Mouse (Mus musculus): ENCODE data around the gene Rabl2. TPM values are rescaled to one million over a fixed set of nuclear protein-coding genes. Genes with fewer than 3 reads are reported as not detected.

Rabl2 gene
- 20.0 and 21.8 TPM in 2 replicates for polyA plus RNA-seq (2015; fragmentation: Nextera tagmentation; extraction: Ambion mirVana)

DNA sequence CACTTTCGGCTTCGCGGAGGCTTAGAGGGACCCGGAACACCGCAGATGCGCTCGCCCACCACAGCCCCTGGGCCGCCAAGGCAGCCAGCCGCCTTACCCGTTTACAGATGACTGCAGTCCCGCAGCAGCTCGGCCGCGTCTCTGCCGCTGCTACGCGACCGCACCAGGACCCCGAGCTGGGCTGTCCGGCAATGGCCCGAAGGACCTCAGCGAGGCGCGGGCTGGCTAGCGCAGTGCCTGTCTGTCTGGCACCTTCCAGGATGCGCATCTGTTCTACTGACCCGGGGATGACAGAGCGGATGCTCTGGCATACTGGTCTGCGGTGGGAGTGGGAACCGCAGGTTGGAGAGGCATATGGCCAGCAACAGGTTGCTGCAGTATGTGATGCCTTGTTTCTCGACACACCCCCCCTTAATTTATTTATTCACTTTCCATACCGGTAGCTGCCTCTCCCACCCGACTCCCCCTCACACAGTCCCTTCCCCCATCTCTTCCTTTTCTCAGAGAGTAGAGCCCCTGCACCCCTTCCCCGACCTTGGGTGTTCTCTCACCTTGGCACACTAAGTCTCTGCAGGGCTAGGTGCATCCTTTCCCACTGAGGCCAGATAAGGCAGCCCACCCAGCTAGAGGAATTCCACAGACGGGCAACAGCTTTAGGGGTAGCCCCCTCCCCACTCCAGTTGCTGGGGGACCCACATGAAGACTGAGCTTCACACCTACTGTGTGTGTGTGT is at the start of gene Rabl2:
Rabl2 (minus strand) TSS at position 201 of the 733 bp plus-strand sequence.
- WGBS: under 1% methylated on average over 35 of the region's 35 CpGs
- peak within 1 kb of the TSS; percentile 84 for H3K9ac ChIP-seq (ENCODE audit: low read length)
- H3K4me1 ChIP-seq (ENCODE audit: control insufficient read depth, insufficient read depth, low read length): peaks cover 5% of the 10 kb centered on the region; the same call in 1 of the 2 replicates
- peak; percentile 96 for ATAC-seq (replicated peaks; ENCODE audit: extremely low read depth, insufficient read depth, low FRiP score)
- peak within 1 kb of the TSS; percentile 79 for H3K4me3 ChIP-seq (ENCODE audit: low read length)
- no peaks in the 10 kb centered on the region for H3K27me3 ChIP-seq (ENCODE audit: control insufficient read depth, insufficient read depth, low read length)
- no peaks in the 10 kb centered on the region for H3K9me3 ChIP-seq (replicated peaks; ENCODE audit: control insufficient read depth, low read length)
- peak within 1 kb of the TSS; percentile 82 for H3K4me2 ChIP-seq (ENCODE audit: low read depth, low read length)
- no peaks in the 10 kb centered on the region for H3K36me3 ChIP-seq (ENCODE audit: control insufficient read depth, insufficient read depth)
- H3K27ac ChIP-seq (ENCODE audit: low read length): peak within 1 kb of the TSS; percentile 7; the same call in 1 of the 2 replicates

DNA sequence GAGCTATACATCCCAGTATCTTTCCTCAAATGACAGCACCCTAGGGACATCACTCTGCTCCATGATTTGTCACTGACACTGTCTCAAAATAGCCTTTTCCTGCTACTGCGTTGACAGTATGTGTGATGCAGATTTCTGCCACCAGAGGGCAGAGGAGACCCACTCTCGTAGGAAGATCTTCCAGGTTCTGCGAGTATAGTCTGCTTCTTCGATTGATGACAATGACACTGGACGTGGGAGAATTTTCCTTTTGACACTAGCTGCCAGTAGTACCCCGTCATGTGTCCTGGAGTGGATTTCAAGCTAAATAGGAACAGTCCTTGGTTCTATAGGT is 31.9 kb upstream of the Rabl2 start:
- H3K27me3 ChIP-seq (ENCODE audit: control insufficient read depth, insufficient read depth, low read length): no peaks in the 10 kb centered on the region

DNA sequence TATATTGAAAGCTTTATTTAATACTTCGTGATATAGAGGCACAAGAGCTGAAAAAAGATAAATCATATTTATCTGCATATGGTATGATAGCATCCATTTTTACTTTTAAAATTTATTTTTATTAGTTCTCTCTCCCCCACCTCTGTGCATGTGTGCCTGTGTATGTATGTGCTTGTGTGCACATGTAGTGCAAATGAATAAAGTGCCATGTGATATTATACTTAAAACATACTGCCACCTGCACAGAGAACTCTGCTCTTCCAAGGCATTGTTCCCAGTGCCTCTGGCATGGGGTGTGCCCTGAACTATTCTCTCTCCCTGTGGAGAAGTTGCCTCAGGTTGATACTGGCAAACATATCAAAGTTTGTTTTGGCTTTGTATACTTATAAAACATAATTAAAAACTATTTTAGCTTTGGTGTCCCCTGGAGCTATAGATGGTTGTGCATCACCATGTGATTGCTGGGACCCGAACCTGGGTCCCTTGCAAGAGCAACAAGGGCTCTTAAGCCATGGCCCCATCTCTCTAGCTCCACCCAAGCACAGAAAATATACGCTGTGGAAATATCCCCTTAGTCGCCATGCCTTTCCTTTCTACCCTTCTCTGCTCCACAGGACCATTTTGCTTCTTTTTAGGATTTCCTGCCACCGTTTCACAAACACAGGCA is 31.4 kb upstream of the Rabl2 start:
- Histone ChIP-seq H3K4me1 (ENCODE audit: control insufficient read depth, insufficient read depth, low read length) (no peaks in the 10 kb centered on the region), H3K27me3 (ENCODE audit: control insufficient read depth, insufficient read depth, low read length) (no peaks in the 10 kb centered on the region), H3K9me3 (replicated peaks; ENCODE audit: control insufficient read depth, low read length) (no peaks in the 10 kb centered on the region), H3K4me3 (ENCODE audit: low read length) (no peak overlapping the region), H3K27ac (ENCODE audit: low read length) (no peak overlapping the region), H3K4me2 (ENCODE audit: low read depth, low read length) (no peak overlapping the region), H3K9ac (ENCODE audit: low read length) (no peak overlapping the region), H3K36me3 (ENCODE audit: control insufficient read depth, insufficient read depth) (no peaks in the 10 kb centered on the region)
- ATAC-seq (replicated peaks; ENCODE audit: extremely low read depth, insufficient read depth, low FRiP score): no peak
- 54% methylated on average over 5 of the region's 5 CpGs for WGBS

More for the DNA sequence above, 31.9 kb upstream of the Rabl2 start:
- Histone ChIP-seq H3K4me1 (ENCODE audit: control insufficient read depth, insufficient read depth, low read length) (no peaks in the 10 kb centered on the region), H3K4me2 (ENCODE audit: low read depth, low read length) (no peak overlapping the region), H3K9me3 (replicated peaks; ENCODE audit: control insufficient read depth, low read length) (no peaks in the 10 kb centered on the region), H3K36me3 (ENCODE audit: control insufficient read depth, insufficient read depth) (no peaks in the 10 kb centered on the region), H3K4me3 (ENCODE audit: low read length) (no peak overlapping the region), H3K9ac (ENCODE audit: low read length) (no peak overlapping the region), H3K27ac (ENCODE audit: low read length) (no peak overlapping the region)
- ATAC-seq (replicated peaks; ENCODE audit: extremely low read depth, insufficient read depth, low FRiP score): no peak
- 15% methylated on average over 6 of the region's 6 CpGs for WGBS

DNA sequence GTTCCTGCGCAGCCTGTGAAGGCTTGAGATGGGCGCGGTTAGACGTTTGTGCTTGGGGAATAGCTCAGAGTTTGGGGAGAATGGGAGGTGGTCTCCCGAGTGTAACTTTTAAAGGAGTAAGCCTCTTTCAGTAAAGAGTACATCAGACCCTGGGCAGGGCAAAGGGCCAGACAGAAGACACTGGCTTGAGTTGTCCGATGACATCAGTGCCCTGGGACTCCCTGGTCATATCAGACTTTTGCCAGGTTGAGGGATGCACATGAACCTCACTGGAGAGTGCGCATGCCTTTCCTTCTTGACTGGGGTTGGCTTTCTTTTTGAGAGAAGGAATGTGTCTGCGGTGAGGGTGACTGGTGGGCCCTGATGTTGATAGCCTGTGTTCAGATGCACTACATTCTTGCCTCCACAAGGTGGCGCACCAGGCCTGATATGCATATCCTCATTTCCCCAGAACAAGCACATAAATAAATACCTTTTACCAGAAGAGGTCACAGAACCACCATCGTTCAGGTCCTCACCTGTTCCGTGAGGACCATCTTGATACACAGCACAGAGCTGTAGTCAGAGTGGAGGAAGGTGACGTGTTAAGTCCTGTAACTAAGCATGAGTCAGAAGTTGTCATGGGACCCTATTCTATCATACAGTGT is 30.7 kb upstream of the Rabl2 start:
- no peak overlapping the region for H3K27ac ChIP-seq (ENCODE audit: low read length)
- no peak overlapping the region for H3K9ac ChIP-seq (ENCODE audit: low read length)
- H3K36me3 ChIP-seq (ENCODE audit: control insufficient read depth, insufficient read depth): no peaks in the 10 kb centered on the region
- 74% methylated on average over 12 of the region's 12 CpGs for WGBS
- H3K27me3 ChIP-seq (ENCODE audit: control insufficient read depth, insufficient read depth, low read length): no peaks in the 10 kb centered on the region
- no peak overlapping the region for H3K4me3 ChIP-seq (ENCODE audit: low read length)
- no peaks in the 10 kb centered on the region for H3K4me1 ChIP-seq (ENCODE audit: control insufficient read depth, insufficient read depth, low read length)
- no peak; the same call in 1 of the 2 replicates for ATAC-seq (replicated peaks; ENCODE audit: extremely low read depth, insufficient read depth, low FRiP score)
- H3K4me2 ChIP-seq (ENCODE audit: low read depth, low read length): no peak overlapping the region
- H3K9me3 ChIP-seq (replicated peaks; ENCODE audit: control insufficient read depth, low read length): no peaks in the 10 kb centered on the region

DNA sequence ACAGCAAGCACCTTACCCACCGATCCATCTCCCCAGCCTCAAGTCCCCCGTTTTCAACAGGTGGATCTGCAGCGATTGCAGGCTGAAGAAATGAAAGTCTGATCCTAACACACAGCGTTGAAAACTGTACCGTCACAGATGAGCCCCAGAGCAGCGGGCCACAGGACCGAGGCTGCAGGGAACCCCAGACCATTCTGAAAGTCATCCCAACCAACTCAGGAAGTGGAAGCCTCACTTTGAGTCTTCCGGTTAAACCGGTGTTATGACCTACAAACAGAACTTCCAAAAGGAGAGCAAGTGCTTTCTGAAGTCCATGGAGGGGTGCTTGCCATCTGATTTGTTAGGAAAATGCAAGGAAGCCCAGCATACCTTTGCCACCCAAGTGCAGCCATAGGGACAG is 16.2 kb upstream of the Rabl2 start:
- WGBS: 67% methylated on average over 9 of the region's 9 CpGs

DNA sequence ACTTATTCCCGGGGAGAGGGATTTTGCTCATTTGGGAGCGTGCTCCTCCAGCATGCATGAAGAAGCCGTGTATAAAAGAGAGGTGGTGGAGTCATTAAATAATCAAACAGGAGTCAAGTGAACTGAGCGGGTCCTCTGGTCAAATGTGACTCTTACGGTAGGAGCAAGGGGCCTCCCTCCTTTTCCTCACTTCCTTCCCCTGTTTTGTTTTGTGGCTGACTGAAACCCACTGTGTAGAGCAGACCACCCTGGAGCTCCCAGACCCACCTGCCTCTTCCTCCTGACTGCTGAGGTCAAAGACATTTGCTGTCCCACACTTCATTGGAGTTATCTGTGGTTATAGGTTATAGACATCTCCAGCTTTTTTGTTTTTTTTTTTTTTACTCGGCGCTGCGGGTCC is 15.8 kb upstream of the Rabl2 start:
- no peak overlapping the region for H3K27ac ChIP-seq (ENCODE audit: low read length)
- no peaks in the 10 kb centered on the region for H3K36me3 ChIP-seq (ENCODE audit: control insufficient read depth, insufficient read depth)
- H3K4me1 ChIP-seq (ENCODE audit: control insufficient read depth, insufficient read depth, low read length): no peaks in the 10 kb centered on the region
- H3K4me2 ChIP-seq (ENCODE audit: low read depth, low read length): no peak overlapping the region
- WGBS: 76% methylated on average over 8 of the region's 8 CpGs
- no peak overlapping the region for H3K9ac ChIP-seq (ENCODE audit: low read length)
- H3K4me3 ChIP-seq (ENCODE audit: low read length): no peak overlapping the region
- no peaks in the 10 kb centered on the region for H3K27me3 ChIP-seq (ENCODE audit: control insufficient read depth, insufficient read depth, low read length)
- no peak for ATAC-seq (replicated peaks; ENCODE audit: extremely low read depth, insufficient read depth, low FRiP score)
- H3K9me3 ChIP-seq (replicated peaks; ENCODE audit: control insufficient read depth, low read length): peaks cover 4% of the 10 kb centered on the region

More for the DNA sequence above, 16.2 kb upstream of the Rabl2 start:
- Histone ChIP-seq H3K27ac (ENCODE audit: low read length) (no peak overlapping the region), H3K9me3 (replicated peaks; ENCODE audit: control insufficient read depth, low read length) (peaks cover 4% of the 10 kb centered on the region), H3K36me3 (ENCODE audit: control insufficient read depth, insufficient read depth) (no peaks in the 10 kb centered on the region), H3K9ac (ENCODE audit: low read length) (no peak overlapping the region), H3K27me3 (ENCODE audit: control insufficient read depth, insufficient read depth, low read length) (no peaks in the 10 kb centered on the region), H3K4me2 (ENCODE audit: low read depth, low read length) (no peak overlapping the region), H3K4me3 (ENCODE audit: low read length) (no peak overlapping the region), H3K4me1 (ENCODE audit: control insufficient read depth, insufficient read depth, low read length) (no peaks in the 10 kb centered on the region)
- no peak for ATAC-seq (replicated peaks; ENCODE audit: extremely low read depth, insufficient read depth, low FRiP score)

DNA sequence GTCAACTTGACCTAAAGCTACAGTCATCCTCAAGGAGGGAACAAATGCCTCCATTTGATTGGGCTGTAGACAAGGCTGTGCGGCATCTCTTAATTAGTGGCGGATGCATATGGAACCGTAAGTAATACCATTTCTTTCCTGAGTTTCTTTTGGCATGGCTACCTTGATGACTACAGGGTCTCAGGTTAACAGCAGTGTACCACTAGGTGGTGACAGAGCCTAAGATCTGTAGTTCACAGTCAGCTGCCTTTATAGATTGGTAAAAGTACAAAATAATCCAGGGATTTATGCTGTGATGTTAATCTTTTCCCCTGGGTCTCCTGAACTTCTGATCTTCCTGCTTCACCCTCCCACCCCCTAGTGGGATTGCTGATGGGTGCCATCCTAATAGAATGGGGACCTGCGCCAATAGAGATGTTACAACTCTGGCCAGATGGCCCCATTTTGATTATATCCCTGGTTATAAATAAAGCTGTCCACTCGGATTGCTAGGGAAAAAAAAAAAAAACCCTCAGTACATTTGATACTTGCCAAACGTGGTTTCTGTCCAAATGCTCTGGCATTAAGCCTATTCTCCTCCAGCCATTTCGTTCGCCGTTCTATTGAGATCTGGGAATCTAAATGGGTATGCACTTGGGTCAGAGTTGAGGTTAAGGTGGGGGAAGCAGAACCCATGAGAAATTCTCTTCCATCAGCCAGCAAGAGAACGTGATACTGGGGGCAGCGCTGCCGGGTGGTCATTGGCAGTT is 14.3 kb upstream of the Rabl2 start:
- no peak overlapping the region for H3K9ac ChIP-seq (ENCODE audit: low read length)
- H3K4me1 ChIP-seq (ENCODE audit: control insufficient read depth, insufficient read depth, low read length): no peaks in the 10 kb centered on the region
- peaks cover 4% of the 10 kb centered on the region for H3K9me3 ChIP-seq (replicated peaks; ENCODE audit: control insufficient read depth, low read length)
- ATAC-seq (replicated peaks; ENCODE audit: extremely low read depth, insufficient read depth, low FRiP score): no peak
- WGBS: 66% methylated on average over 12 of the region's 12 CpGs
- no peaks in the 10 kb centered on the region for H3K27me3 ChIP-seq (ENCODE audit: control insufficient read depth, insufficient read depth, low read length)
- H3K36me3 ChIP-seq (ENCODE audit: control insufficient read depth, insufficient read depth): no peaks in the 10 kb centered on the region
- no peak overlapping the region for H3K4me3 ChIP-seq (ENCODE audit: low read length)
- H3K4me2 ChIP-seq (ENCODE audit: low read depth, low read length): no peak overlapping the region
- no peak overlapping the region for H3K27ac ChIP-seq (ENCODE audit: low read length)

DNA sequence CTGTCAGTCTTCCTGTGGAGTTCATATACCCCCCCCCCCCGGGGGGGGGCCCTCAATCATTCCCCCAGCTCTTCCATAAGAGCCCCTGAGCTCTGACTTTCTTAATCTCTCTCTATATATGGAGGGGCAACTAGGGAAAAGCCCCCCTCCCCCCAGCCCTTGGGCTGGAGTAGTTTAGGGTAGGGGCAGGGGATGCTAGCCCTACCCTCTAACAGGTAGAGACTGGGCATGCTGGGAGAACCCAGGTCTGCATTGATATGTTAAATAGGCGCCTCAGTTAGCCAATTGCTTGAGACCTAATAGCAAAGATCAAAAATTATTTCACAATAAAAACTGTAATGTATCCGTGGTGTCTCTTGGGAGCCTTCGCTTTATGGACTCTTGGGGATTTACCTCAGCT is 825 bp upstream of the Rabl2 start:
- no peak for ATAC-seq (replicated peaks; ENCODE audit: extremely low read depth, insufficient read depth, low FRiP score)
- no peaks in the 10 kb centered on the region for H3K36me3 ChIP-seq (ENCODE audit: control insufficient read depth, insufficient read depth)
- peaks cover 5% of the 10 kb centered on the region; the same call in 1 of the 2 replicates for H3K4me1 ChIP-seq (ENCODE audit: control insufficient read depth, insufficient read depth, low read length)
- no peaks in the 10 kb centered on the region for H3K9me3 ChIP-seq (replicated peaks; ENCODE audit: control insufficient read depth, low read length)
- no peak overlapping the region for H3K9ac ChIP-seq (ENCODE audit: low read length)
- H3K27ac ChIP-seq (ENCODE audit: low read length): no peak overlapping the region
- H3K4me3 ChIP-seq (ENCODE audit: low read length): no peak overlapping the region
- 44% methylated on average over 4 of the region's 4 CpGs for WGBS
- H3K27me3 ChIP-seq (ENCODE audit: control insufficient read depth, insufficient read depth, low read length): no peaks in the 10 kb centered on the region
- H3K4me2 ChIP-seq (ENCODE audit: low read depth, low read length): no peak overlapping the region
